Mouse (Mus musculus) ES-Bruce4 (cell line): ENCODE data around the gene Tcf12.

ENCODE experiments used
- CTCF ChIP-seq: IDR thresholded peaks from one replicate; pipeline ENCODE4 v1.8.1; 2011; ENCODE audit warnings: low read depth, low read length
- POLR2A ChIP-seq: IDR thresholded peaks from one replicate; pipeline ENCODE4 v1.8.1; 2011; ENCODE audit warnings: low read length; ENCODE audit not compliant: insufficient read depth

DNA sequence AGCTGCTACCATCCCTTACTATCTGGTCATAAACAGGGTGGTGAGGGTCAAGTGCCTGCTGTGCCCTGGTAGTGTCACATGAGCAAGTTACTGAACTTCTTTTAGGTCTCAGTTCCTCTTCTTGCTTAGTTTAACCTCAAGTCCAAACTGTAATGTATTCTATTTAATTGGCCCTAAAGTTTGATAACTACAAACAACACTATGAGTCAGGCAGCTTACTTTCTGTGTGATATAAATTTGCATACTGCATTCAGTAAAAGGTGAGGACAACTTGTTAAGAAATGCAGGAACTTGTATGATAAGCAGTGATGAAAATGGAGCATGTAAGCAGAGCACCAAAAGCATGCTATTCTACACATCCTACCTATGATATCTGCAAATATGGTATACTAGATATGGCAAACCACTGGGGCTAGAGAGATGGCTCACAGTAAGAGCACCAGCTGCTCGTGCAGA lies 159.0 kb downstream of the Tcf12 start:
- TF ChIP-seq POLR2A = no peak
- TF ChIP-seq CTCF = no peak
